ENCODE assay signal across 15 mouse cellular contexts in genomic region chr3:95519315-95519714, GRCm38 (mm10). TPM values are rescaled to one million over a fixed set of nuclear protein-coding genes. Genes with fewer than 3 reads are reported as not detected.
DNase-seq lines count a peak whose midpoint lies in the region; ATAC-seq lines count a peak whose summit lies in the region.
"Had no signal": no experiment of that assay in that cellular context is flagged by ENCODE, and none has a peak within 500 bp of the region (broad histone marks: within the 10 kb centered on the region; RNA-seq: fewer than 3 reads in every experiment).

No protein-coding gene starts in this region.

- H3K27me3 ChIP-seq in megakaryocyte, embryonic 14.5 days (replicated peaks), result peaks cover 11% of the 10 kb centered on the region
- no peaks in the 10 kb centered on the region for H3K27me3 ChIP-seq in liver, embryonic 13.5 days
- no peaks in the 10 kb centered on the region for H3K27me3 ChIP-seq in stomach, embryonic 15.5 days (replicated peaks)
- H3K27me3 ChIP-seq: hindbrain, embryonic 15.5 days had no signal

- peak overlapping the region; percentile 56 for H3K4me2 ChIP-seq in liver, embryonic 13.5 days
- no peak overlapping the region for H3K4me2 ChIP-seq in stomach, embryonic 15.5 days
- H3K4me2 ChIP-seq: hindbrain, embryonic 15.5 days had no signal

- no peak for ATAC-seq in megakaryocyte, adult 5-6 weeks (ENCODE audit: poor library complexity, severe bottlenecking)
- ATAC-seq in liver, embryonic 13.5 days (ENCODE audit: low read depth), result peak; percentile 86
- peak; percentile 82; the same call in 1 of the 2 replicates for ATAC-seq in stomach, embryonic 15.5 days (ENCODE audit: insufficient read depth, low FRiP score, low read depth)
- ATAC-seq: activated CD4-positive, CD25-positive, alpha-beta regulatory T cell, adult 4 months; forebrain, embryonic 14.5 days had no signal

- H3K4me3 ChIP-seq in megakaryocyte, embryonic 14.5 days (replicated peaks), result peak overlapping the region; percentile 69
- H3K4me3 ChIP-seq in liver, embryonic 13.5 days (replicated peaks), result peak overlapping the region; percentile 21; the same call in 1 of the 2 replicates
- no peak overlapping the region for H3K4me3 ChIP-seq in stomach, embryonic 15.5 days (replicated peaks)
- H3K4me3 ChIP-seq: heart, adult 2 months; hindbrain, embryonic 15.5 days; myocyte had no signal

- H3K36me3 ChIP-seq in megakaryocyte, embryonic 14.5 days (replicated peaks; ENCODE audit: low read length), result no peaks in the 10 kb centered on the region
- no peaks in the 10 kb centered on the region for H3K36me3 ChIP-seq in liver, embryonic 13.5 days
- no peaks in the 10 kb centered on the region for H3K36me3 ChIP-seq in stomach, embryonic 15.5 days
- H3K36me3 ChIP-seq: hindbrain, embryonic 15.5 days had no signal

- WGBS in liver, embryonic 13.5 days (ENCODE audit: insufficient replicate concordance), result 10% methylated on average over 2 of the region's 2 CpGs
- 50% methylated on average over 2 of the region's 2 CpGs for WGBS in stomach, embryonic 15.5 days

- peak overlapping the region; percentile 78 for H3K9ac ChIP-seq in liver, embryonic 13.5 days
- H3K9ac ChIP-seq in stomach, embryonic 15.5 days, result no peak overlapping the region
- H3K9ac ChIP-seq: hindbrain, embryonic 15.5 days had no signal

- peak; percentile 73 for DNase-seq in c-Kit-positive CD71-positive TER-119-negative erythroid progenitor cells, embryonic 14.5 days (ENCODE audit: low read depth)
- peak; percentile 84 for DNase-seq in liver, embryonic 13.5 days
- DNase-seq in cerebellum, postnatal 4 days (ENCODE audit: low spot score in 2 of 2), result no peak
- DNase-seq in kidney, postnatal 25 days, result no peak
- DNase-seq: heart, adult 2 months; kidney, postnatal 14 days; thymus, postnatal 4 days had no signal

- H3K4me1 ChIP-seq in megakaryocyte, embryonic 14.5 days, result peaks cover 67% of the 10 kb centered on the region
- peaks cover 94% of the 10 kb centered on the region for H3K4me1 ChIP-seq in liver, embryonic 13.5 days (replicated peaks)
- 0 out of 2 replicates have a peak, but pooled peaks cover 2% of the 10 kb centered on the region for H3K4me1 ChIP-seq in stomach, embryonic 15.5 days

- H3K9me3 ChIP-seq in megakaryocyte, embryonic 14.5 days, result no peaks in the 10 kb centered on the region
- no peaks in the 10 kb centered on the region for H3K9me3 ChIP-seq in liver, embryonic 13.5 days (replicated peaks)
- H3K9me3 ChIP-seq in stomach, embryonic 15.5 days, result no peaks in the 10 kb centered on the region
- H3K9me3 ChIP-seq: hindbrain, embryonic 15.5 days had no signal

- H3K27ac ChIP-seq in liver, embryonic 13.5 days, result peak overlapping the region; percentile 95
- no peak overlapping the region for H3K27ac ChIP-seq in stomach, embryonic 15.5 days
- H3K27ac ChIP-seq: heart, adult 2 months; hindbrain, embryonic 15.5 days had no signal

RNA-seq across cellular contexts. Expression of gene Ctss, which starts 7.3 kb away (rescaled TPM):
- polyA plus RNA-seq in megakaryocyte, embryonic 14.5 days (2012; ENCODE audit: insufficient read depth, low replicate concordance), result 3.5 and 24.7 TPM in 2 replicates
- 1,196 and 1,415 TPM in 2 replicates for total RNA-seq in megakaryocyte, adult 5-6 weeks (2015)
- 1,721 and 1,924 TPM in 2 replicates for total RNA-seq in megakaryocyte, adult 5-6 weeks (2017)
- polyA plus RNA-seq in liver, embryonic 13.5 days (2015; fragmentation: Nextera tagmentation; extraction: Ambion mirVana), result 19.8 and 20.8 TPM in 2 replicates
- 32.5 and 33.6 TPM in 2 replicates for polyA plus RNA-seq in stomach, embryonic 15.5 days (2015; fragmentation: Nextera tagmentation; extraction: Ambion mirVana)

RNA-seq across cellular contexts. Expression of gene Ctsk, which starts 20.3 kb away (rescaled TPM):
- not detected in 2 replicates for polyA plus RNA-seq in megakaryocyte, embryonic 14.5 days (2012; ENCODE audit: insufficient read depth, low replicate concordance)
- total RNA-seq in megakaryocyte, adult 5-6 weeks (2015), result 0.11 TPM in 1 of 2 replicates, not detected in the other
- total RNA-seq in megakaryocyte, adult 5-6 weeks (2017), result 0.33 and 0.62 TPM in 2 replicates
- polyA plus RNA-seq in liver, embryonic 13.5 days (2015; fragmentation: Nextera tagmentation; extraction: Ambion mirVana), result 1.7 and 1.9 TPM in 2 replicates
- 11.7 and 12.2 TPM in 2 replicates for polyA plus RNA-seq in stomach, embryonic 15.5 days (2015; fragmentation: Nextera tagmentation; extraction: Ambion mirVana)
- polyA plus RNA-seq: activated CD4-positive, CD25-positive, alpha-beta regulatory T cell, adult 4 months had no signal

RNA-seq across cellular contexts. Expression of gene Hormad1, which starts 40.2 kb away (rescaled TPM):
- polyA plus RNA-seq in megakaryocyte, embryonic 14.5 days (2012; ENCODE audit: insufficient read depth, low replicate concordance), result not detected in 2 replicates
- total RNA-seq in megakaryocyte, adult 5-6 weeks (2015), result not detected in 2 replicates
- total RNA-seq in megakaryocyte, adult 5-6 weeks (2017), result 0.48 TPM in 1 of 2 replicates, not detected in the other
- polyA plus RNA-seq in liver, embryonic 13.5 days (2015; fragmentation: Nextera tagmentation; extraction: Ambion mirVana), result 0.12 TPM in 1 of 2 replicates, not detected in the other
- not detected in 2 replicates for polyA plus RNA-seq in stomach, embryonic 15.5 days (2015; fragmentation: Nextera tagmentation; extraction: Ambion mirVana)
- total RNA-seq: heart, adult 2 months; left cerebral cortex, postnatal 10 days had no signal
- polyA plus RNA-seq: activated CD4-positive, CD25-positive, alpha-beta regulatory T cell, adult 4 months; forebrain, embryonic 14.5 days; heart, adult 2 months; hindbrain, embryonic 15.5 days; myocyte had no signal

Comparison
In these comparisons a context has a peak if more than half of its experiments do, and no peak if none do; other contexts are left out.
1. DNase-seq: peak in c-Kit-positive CD71-positive TER-119-negative erythroid progenitor cells, embryonic 14.5 days (single experiment) and liver, embryonic 13.5 days (single experiment); none in cerebellum, postnatal 4 days (0 of 2) and kidney, postnatal 25 days (0 of 2).